Mouse (Mus musculus) CH12.LX (cell line): Measurements from ENCODE around the gene Psap. TPM values are rescaled to one million over a fixed set of nuclear protein-coding genes. Genes with fewer than 3 reads are reported as not detected.

Experiments used
- DNase-seq: peaks from one replicate; pipeline ENCODE4 v3.0.0-alpha.2; 2013; ENCODE audit errors: extremely low read depth
- H3K27ac ChIP-seq: 2 replicates; pipeline ENCODE4 v1.5.1; 2012; ENCODE audit warnings: low read depth, mild to moderate bottlenecking, control low read depth, moderate library complexity; ENCODE audit not compliant: insufficient read depth
- H3K27me3 ChIP-seq: replicated peaks from 2 replicates; pipeline ENCODE3; 2012; ENCODE audit warnings: inconsistent platforms
- H3K36me3 ChIP-seq, 2 experiments: replicated peaks in 1 of 2; 2 replicates each; pipeline versions ENCODE3 to v1.6.1; 2012; ENCODE audit warnings: inconsistent platforms in 1 of 2, low read length in 1 of 2, mild to moderate bottlenecking in 1 of 2, mixed read lengths in 1 of 2, moderate library complexity in 1 of 2; ENCODE audit not compliant: control insufficient read depth in 1 of 2, insufficient read depth in 1 of 2
- H3K4me1 ChIP-seq, 2 experiments: 2 replicates each; pipeline ENCODE4 v1.6.1; 2012; ENCODE audit warnings: inconsistent platforms in 1 of 2, moderate library complexity in 1 of 2; ENCODE audit not compliant: insufficient read depth in 2 of 2, control insufficient read depth in 1 of 2
- H3K4me2 ChIP-seq: 2 replicates; pipeline ENCODE4 v1.6.1; 2012; ENCODE audit warnings: low read depth, mild to moderate bottlenecking, control low read depth; ENCODE audit not compliant: poor library complexity, insufficient read depth, severe bottlenecking
- H3K4me3 ChIP-seq, 3 experiments: fragments of 150-350 bp in 1 of 3; sonication (generic) in 1 of 3; replicated peaks in 1 of 3; 2 replicates each; pipeline versions ENCODE3 to v1.5.1; 2011 to 2012; ENCODE audit warnings: low read depth in 2 of 3, low read length in 2 of 3, mild to moderate bottlenecking in 2 of 3, moderate library complexity in 2 of 3, control low read depth in 1 of 3, improper control_type of control experiment in 1 of 3, inconsistent platforms in 1 of 3, mixed read lengths in 1 of 3; ENCODE audit not compliant: poor library complexity in 1 of 3
- H3K79me2 ChIP-seq: replicated peaks from 2 replicates; pipeline ENCODE4 v1.6.1; 2012; ENCODE audit warnings: mild to moderate bottlenecking, moderate library complexity; ENCODE audit not compliant: control insufficient read depth, poor library complexity, insufficient read depth, severe bottlenecking; ENCODE audit errors: extremely low read depth
- H3K9ac ChIP-seq: 2 replicates; pipeline ENCODE4 v1.6.1; 2012; ENCODE audit warnings: low read depth, mild to moderate bottlenecking, control low read depth, moderate library complexity; ENCODE audit not compliant: insufficient read depth
- H3K9me3 ChIP-seq: replicated peaks from 2 replicates; pipeline ENCODE3; 2012; ENCODE audit warnings: low read length, inconsistent platforms, mixed read lengths
- BHLHE40 ChIP-seq: IDR thresholded peaks from 2 replicates; pipeline ENCODE4 v1.6.1; 2011; ENCODE audit warnings: mild to moderate bottlenecking, low read depth, low read length, improper control_type of control experiment
- CHD2 ChIP-seq: IDR thresholded peaks from 2 replicates; pipeline ENCODE4 v1.6.1; 2011; ENCODE audit warnings: low read length, improper control_type of control experiment
- CTCF ChIP-seq, 2 experiments: IDR thresholded peaks in 1 of 2; conservative IDR thresholded peaks in 1 of 2; 2 replicates each; pipeline ENCODE4 v1.5.1; 2011 to 2012; ENCODE audit warnings: low read depth in 2 of 2, low read length in 2 of 2, improper control_type of control experiment in 1 of 2, inconsistent platforms in 1 of 2, mild to moderate bottlenecking in 1 of 2, moderate library complexity in 1 of 2
- ELF1 ChIP-seq: IDR thresholded peaks from 2 replicates; pipeline ENCODE4 v1.6.1; 2014; ENCODE audit warnings: low read depth, mild to moderate bottlenecking, inconsistent platforms, low read length, improper control_type of control experiment
- GABPA ChIP-seq: IDR thresholded peaks from 2 replicates; pipeline ENCODE4 v1.6.1; 2012; ENCODE audit warnings: low read depth, low read length, improper control_type of control experiment, inconsistent platforms; ENCODE audit not compliant: insufficient replicate concordance
- IRF4 ChIP-seq: IDR thresholded peaks from 2 replicates; pipeline ENCODE4 v1.6.1; 2014; ENCODE audit warnings: low read depth, mild to moderate bottlenecking, inconsistent platforms, low read length, improper control_type of control experiment
- MAFK ChIP-seq: IDR thresholded peaks from 2 replicates; pipeline ENCODE4 v1.6.1; 2011; ENCODE audit warnings: low read length, improper control_type of control experiment; ENCODE audit not compliant: insufficient replicate concordance
- MAX ChIP-seq: IDR thresholded peaks from 2 replicates; pipeline ENCODE4 v1.6.1; 2011; ENCODE audit warnings: low read length, improper control_type of control experiment
- MAZ ChIP-seq: IDR thresholded peaks from 2 replicates; pipeline ENCODE4 v1.6.1; 2012; ENCODE audit warnings: low read depth, mild to moderate bottlenecking, inconsistent platforms, low read length, improper control_type of control experiment, moderate library complexity
- MEF2A ChIP-seq: IDR thresholded peaks from 2 replicates; pipeline ENCODE4 v1.6.1; 2014; ENCODE audit warnings: low read depth, mild to moderate bottlenecking, inconsistent platforms, low read length, improper control_type of control experiment, borderline replicate concordance
- MYC ChIP-seq: IDR thresholded peaks from 2 replicates; pipeline ENCODE4 v1.6.1; 2011; ENCODE audit warnings: low read depth, mild to moderate bottlenecking, improper control_type of control experiment, low read length
- NELFE ChIP-seq: IDR thresholded peaks from 2 replicates; pipeline ENCODE4 v1.6.1; 2011; ENCODE audit warnings: low read depth, low read length, improper control_type of control experiment
- NRF1 ChIP-seq: IDR thresholded peaks from 2 replicates; pipeline ENCODE4 v1.6.1; 2014; ENCODE audit warnings: low read depth, mild to moderate bottlenecking, inconsistent platforms, low read length, improper control_type of control experiment, moderate library complexity
- SIN3A ChIP-seq: IDR thresholded peaks from 2 replicates; pipeline ENCODE4 v1.6.1; 2012; ENCODE audit warnings: low read length, improper control_type of control experiment, inconsistent platforms
- TCF12 ChIP-seq: IDR thresholded peaks from 2 replicates; pipeline ENCODE4 v1.6.1; 2014; ENCODE audit warnings: low read depth, mild to moderate bottlenecking, inconsistent platforms, low read length, improper control_type of control experiment
- ZKSCAN1 ChIP-seq: IDR thresholded peaks from 2 replicates; pipeline ENCODE4 v1.6.1; 2012; ENCODE audit warnings: low read depth, inconsistent platforms, low read length, improper control_type of control experiment, borderline replicate concordance
- ZNF384 ChIP-seq: IDR thresholded peaks from 2 replicates; pipeline ENCODE4 v1.6.1; 2012; ENCODE audit warnings: low read depth, low read length, improper control_type of control experiment, inconsistent platforms
- dilution Hi-C: fragments of 300-500 bp; cut with MboI; formaldehyde crosslinking; loops from 2 replicates; pipeline ENCODE4 v1.14.3; 2020; ENCODE audit warnings: low sequenced_read_pairs; ENCODE audit not compliant: extremely low pct_unique_long_range_greater_than_20kb, extremely low pct_ligation_motif_present
- in situ Hi-C: fragments of 300-500 bp; cut with MboI; formaldehyde crosslinking; loops from 3 replicates; pipeline ENCODE4 v1.14.3; 2019; ENCODE audit warnings: low sequenced_read_pairs, low pct_ligation_motif_present, low pct_unique_long_range_greater_than_20kb, mixed read lengths
- polyA plus RNA-seq: library from polyadenylated mRNA; unstranded; fragments of >175 nt; gene quantifications from 2 replicates; pipeline ENCODE4 v1.2.1, GENCODE M21; 2012; ENCODE audit warnings: low read depth; ENCODE audit not compliant: insufficient read length
- total RNA-seq, 2 experiments: library from RNA; depleted of rRNA; stranded (reverse); fragments of 300-350 nt in 1 of 2; fragments of >200 nt in 1 of 2; gene quantifications; 2 replicates each; pipeline ENCODE4 v1.2.3; 2012 to 2014

The Psap gene
- total and polyA plus RNA-seq, 3 experiments, result 223 to 470 (median 300) TPM

DNA sequence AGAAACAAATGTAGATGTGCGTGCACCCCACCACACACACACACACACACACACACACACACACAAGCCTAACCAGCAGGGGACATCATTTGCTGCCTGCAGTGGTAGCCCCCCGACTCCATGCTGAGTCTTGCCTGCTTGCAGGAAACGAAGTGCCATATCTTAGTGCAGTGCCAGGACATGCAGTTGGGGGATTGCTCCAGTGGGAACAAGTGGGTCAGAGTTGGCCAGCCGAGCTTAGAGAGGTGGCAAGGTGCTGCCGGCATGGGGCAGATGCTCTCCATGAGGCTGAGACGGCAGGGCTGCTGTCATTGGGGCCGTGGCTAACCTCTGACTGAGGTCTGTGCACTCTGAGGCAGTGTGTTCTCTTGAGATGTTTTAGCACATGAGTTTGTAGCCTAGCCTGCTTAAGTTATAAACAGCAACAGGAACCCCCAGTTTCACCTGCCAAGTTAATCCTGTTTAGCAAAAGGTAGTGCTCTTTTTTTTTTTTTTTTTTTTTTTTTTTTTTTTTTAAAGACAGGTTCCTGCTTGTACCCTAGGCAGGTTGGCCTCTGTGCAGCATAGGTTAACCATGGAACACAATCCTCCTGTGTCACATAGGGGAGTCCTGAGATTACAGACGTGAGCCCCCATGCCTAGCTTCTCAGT lies 2.0 kb downstream of the Psap start:
- H3K9ac ChIP-seq, result peak overlapping the region; percentile 67
- no peaks in the 10 kb centered on the region for H3K9me3 ChIP-seq
- no peak for DNase-seq
- H3K27ac ChIP-seq, result peak overlapping the region; percentile 66
- H3K79me2 ChIP-seq, result peaks cover 69% of the 10 kb centered on the region
- no peak for TF ChIP-seq GABPA
- TF ChIP-seq MAFK, result no peak
- 0 out of 2 replicates have a peak, but pooled peaks have one; percentile 17 for TF ChIP-seq NELFE
- no peak for TF ChIP-seq MEF2A
- peak; percentile 46; the same call in 1 of the 2 replicates for TF ChIP-seq SIN3A
- peak; percentile 93 for TF ChIP-seq ZNF384
- 0 out of 2 replicates have a peak, but pooled peaks have one; percentile 12 for TF ChIP-seq MAZ
- no peak for TF ChIP-seq CTCF (conservative IDR thresholded peaks at IDR 0.05 in 1 of 2, IDR thresholded peaks at IDR 0.05 in 1 of 2; ENCODE audit: low read depth in 2 of 2, low read length in 2 of 2)
- TF ChIP-seq IRF4, result no peak
- no peak for TF ChIP-seq ELF1
- dilution Hi-C loops, result no loop called here
- in situ Hi-C loops, result no loop called here
- H3K36me3 ChIP-seq, result peaks cover 0 to 16% of the 10 kb centered on the region in 2 experiments
- H3K4me2 ChIP-seq, result peak overlapping the region; percentile 74
- peak overlapping the region; percentile 86 to 100 (median 93) for H3K4me3 ChIP-seq
- H3K27me3 ChIP-seq, result no peaks in the 10 kb centered on the region
- peaks cover 12 to 56% of the 10 kb centered on the region in 2 experiments for H3K4me1 ChIP-seq

GRCm38 (mm10) chr10:60279941-60280301 lies 2.5 kb downstream of the Psap start:
- Histone ChIP-seq H3K9me3 (no peaks in the 10 kb centered on the region), H3K4me2 (peak overlapping the region; percentile 74), H3K4me3 (peak overlapping the region; percentile 48 to 100 (median 49)), H3K36me3 (peaks cover 0 to 16% of the 10 kb centered on the region in 2 experiments), H3K4me1 (peaks cover 12 to 57% of the 10 kb centered on the region in 2 experiments), H3K79me2 (peaks cover 74% of the 10 kb centered on the region), H3K27me3 (no peaks in the 10 kb centered on the region), H3K27ac (peak overlapping the region; percentile 65), H3K9ac (peak overlapping the region; percentile 67)
- 0 out of 2 replicates have a peak, but pooled peaks have one; percentile 50 for TF ChIP-seq SIN3A
- TF ChIP-seq MAX, result peak; percentile 65
- peak; percentile 34; the same call in 1 of the 2 replicates for TF ChIP-seq TCF12
- no peak for TF ChIP-seq CHD2
- 0 out of 2 replicates have a peak, but pooled peaks have one; percentile 36 for TF ChIP-seq MYC
- TF ChIP-seq BHLHE40, result peak; percentile 62
- TF ChIP-seq ZKSCAN1, result no peak
- no peak for TF ChIP-seq CTCF (conservative IDR thresholded peaks at IDR 0.05 in 1 of 2, IDR thresholded peaks at IDR 0.05 in 1 of 2; ENCODE audit: low read depth in 2 of 2, low read length in 2 of 2)
- peak; percentile 26; the same call in 1 of the 2 replicates for TF ChIP-seq IRF4
- TF ChIP-seq NRF1, result peak; percentile 83
- TF ChIP-seq MEF2A, result no peak
- peak; percentile 91 for DNase-seq
- dilution Hi-C loops, result no loop called here
- in situ Hi-C loops, result no loop called here
